ENCODE assay signal across 16 mouse cellular contexts in genomic region chr13:36264391-36264790, GRCm38 (mm10).
DNase-seq lines count a peak whose midpoint lies in the region; ATAC-seq and TF ChIP-seq lines count a peak whose summit lies in the region.
"Had no signal": no experiment of that assay in that cellular context is flagged by ENCODE, and none has a peak within 500 bp of the region (broad histone marks: within the 10 kb centered on the region; RNA-seq: fewer than 3 reads in every experiment).

No protein-coding gene starts in this region.

- no peak; the same call in 1 of the 2 replicates for TF ChIP-seq CTCF in forebrain, postnatal 0 days (IDR thresholded peaks at IDR 0.05; ENCODE audit: low read depth)
- TF ChIP-seq CTCF in liver, postnatal 0 days (IDR thresholded peaks at IDR 0.05; ENCODE audit: low read depth), result peak; percentile 10; the same call in 1 of the 2 replicates
- no peak for TF ChIP-seq CTCF in gastrocnemius, adult 2 months (IDR thresholded peaks at IDR 0.05)

- peaks cover 7% of the 10 kb centered on the region; the same call in 1 of the 2 replicates for H3K4me1 ChIP-seq in forebrain, postnatal 0 days (ENCODE audit: insufficient read depth)
- H3K4me1 ChIP-seq in forebrain, embryonic 11.5 days (replicated peaks; ENCODE audit: control insufficient read depth, insufficient read depth, low read length), result no peaks in the 10 kb centered on the region
- no peaks in the 10 kb centered on the region for H3K4me1 ChIP-seq in liver, postnatal 0 days (ENCODE audit: insufficient read depth)
- no peaks in the 10 kb centered on the region for H3K4me1 ChIP-seq in liver, embryonic 11.5 days (replicated peaks; ENCODE audit: control insufficient read depth, insufficient read depth, low read length)
- H3K4me1 ChIP-seq: embryonic facial prominence, embryonic 15.5 days had no signal

- no peak overlapping the region for H3K9ac ChIP-seq in forebrain, postnatal 0 days
- no peak overlapping the region for H3K9ac ChIP-seq in forebrain, embryonic 11.5 days (ENCODE audit: low read length)
- H3K9ac ChIP-seq in liver, postnatal 0 days (replicated peaks), result no peak overlapping the region
- no peak overlapping the region for H3K9ac ChIP-seq in liver, embryonic 11.5 days (ENCODE audit: low read depth, low read length)
- H3K9ac ChIP-seq: embryonic facial prominence, embryonic 15.5 days; forebrain, embryonic 15.5 days had no signal

- no peaks in the 10 kb centered on the region for H3K9me3 ChIP-seq in forebrain, postnatal 0 days (ENCODE audit: low read length)
- no peaks in the 10 kb centered on the region; the same call in 1 of the 2 replicates for H3K9me3 ChIP-seq in forebrain, embryonic 11.5 days (ENCODE audit: control insufficient read depth, low read length)
- no peaks in the 10 kb centered on the region for H3K9me3 ChIP-seq in liver, postnatal 0 days (ENCODE audit: low read length)
- no peaks in the 10 kb centered on the region for H3K9me3 ChIP-seq in liver, embryonic 11.5 days (ENCODE audit: control insufficient read depth, low read length)
- H3K9me3 ChIP-seq: embryonic facial prominence, embryonic 15.5 days; forebrain, embryonic 15.5 days had no signal

- intact Hi-C loops in gastrocnemius, adult 2 months (cut with DNase I), result no loop called here

- H3K36me3 ChIP-seq in forebrain, postnatal 0 days (ENCODE audit: insufficient read depth), result no peaks in the 10 kb centered on the region
- H3K36me3 ChIP-seq in forebrain, embryonic 11.5 days (ENCODE audit: control insufficient read depth, insufficient read depth, low read length), result no peaks in the 10 kb centered on the region; the same call in 1 of the 2 replicates
- H3K36me3 ChIP-seq in liver, postnatal 0 days (replicated peaks; ENCODE audit: insufficient read depth, low read length), result no peaks in the 10 kb centered on the region
- H3K36me3 ChIP-seq in liver, embryonic 11.5 days (ENCODE audit: control insufficient read depth, insufficient read depth, low read length), result no peaks in the 10 kb centered on the region
- H3K36me3 ChIP-seq: embryonic facial prominence, embryonic 15.5 days; forebrain, embryonic 15.5 days had no signal

- H3K27ac ChIP-seq in forebrain, postnatal 0 days (ENCODE audit: low read depth, low read length), result no peak overlapping the region
- H3K27ac ChIP-seq in forebrain, embryonic 11.5 days (ENCODE audit: low read depth, low read length), result no peak overlapping the region
- H3K27ac ChIP-seq in liver, postnatal 0 days (ENCODE audit: low read depth), result no peak overlapping the region
- H3K27ac ChIP-seq in liver, embryonic 11.5 days (ENCODE audit: low read depth, low read length), result no peak overlapping the region
- H3K27ac ChIP-seq in gastrocnemius, adult 2 months, result no peak overlapping the region
- H3K27ac ChIP-seq: embryonic facial prominence, embryonic 15.5 days; macrophage had no signal

- TF ChIP-seq EP300 in liver, postnatal 0 days (IDR thresholded peaks at IDR 0.05; ENCODE audit: low read depth), result no peak

- 80% methylated on average over 5 of the region's 5 CpGs for WGBS in forebrain, postnatal 0 days
- WGBS in forebrain, embryonic 11.5 days, result 92% methylated on average over 5 of the region's 5 CpGs
- WGBS in liver, postnatal 0 days (ENCODE audit: insufficient replicate concordance), result 86% methylated on average over 5 of the region's 5 CpGs
- 91% methylated on average over 5 of the region's 5 CpGs for WGBS in liver, embryonic 11.5 days

- no peak overlapping the region for H3K4me3 ChIP-seq in forebrain, postnatal 0 days (ENCODE audit: low read depth, low read length)
- H3K4me3 ChIP-seq in forebrain, embryonic 11.5 days (ENCODE audit: low read depth, low read length), result no peak overlapping the region
- H3K4me3 ChIP-seq in liver, postnatal 0 days (ENCODE audit: low read depth, low read length), result no peak overlapping the region
- H3K4me3 ChIP-seq in liver, embryonic 11.5 days (ENCODE audit: low read depth, low read length), result no peak overlapping the region
- no peak overlapping the region for H3K4me3 ChIP-seq in gastrocnemius, adult 2 months
- H3K4me3 ChIP-seq: embryonic facial prominence, embryonic 15.5 days; forebrain, embryonic 15.5 days; layer of hippocampus, adult 2 months had no signal

- no peaks in the 10 kb centered on the region for H3K27me3 ChIP-seq in forebrain, postnatal 0 days (ENCODE audit: insufficient read depth, low read length)
- no peaks in the 10 kb centered on the region for H3K27me3 ChIP-seq in forebrain, embryonic 11.5 days (ENCODE audit: control insufficient read depth, insufficient read depth, low read length)
- no peaks in the 10 kb centered on the region for H3K27me3 ChIP-seq in liver, postnatal 0 days (ENCODE audit: insufficient read depth, low read length)
- no peaks in the 10 kb centered on the region for H3K27me3 ChIP-seq in liver, embryonic 11.5 days (replicated peaks; ENCODE audit: control insufficient read depth, insufficient read depth, low read length)
- H3K27me3 ChIP-seq: embryonic facial prominence, embryonic 15.5 days; forebrain, embryonic 15.5 days had no signal

- ATAC-seq in forebrain, postnatal 0 days, result peak; percentile 57; the same call in 1 of the 2 replicates
- no peak for ATAC-seq in forebrain, embryonic 11.5 days (replicated peaks; ENCODE audit: low FRiP score)
- no peak for ATAC-seq in liver, postnatal 0 days
- ATAC-seq in liver, embryonic 11.5 days (replicated peaks; ENCODE audit: low FRiP score), result no peak
- ATAC-seq: forebrain, embryonic 15.5 days; inflammation-experienced regulatory T-cells, adult 6 months had no signal

- no peak overlapping the region for H3K4me2 ChIP-seq in forebrain, postnatal 0 days (ENCODE audit: low read depth)
- H3K4me2 ChIP-seq in forebrain, embryonic 11.5 days (ENCODE audit: low read depth, low read length, severe bottlenecking), result no peak overlapping the region
- H3K4me2 ChIP-seq in liver, postnatal 0 days (ENCODE audit: low read depth, low read length), result no peak overlapping the region
- no peak overlapping the region for H3K4me2 ChIP-seq in liver, embryonic 11.5 days
- H3K4me2 ChIP-seq: embryonic facial prominence, embryonic 15.5 days; forebrain, embryonic 15.5 days; heart, embryonic 11.5 days had no signal

- DNase-seq in forebrain, postnatal 0 days, result no peak
- DNase-seq in forebrain, embryonic 11.5 days (ENCODE audit: low spot score), result no peak
- no peak for DNase-seq in liver, postnatal 0 days
- DNase-seq in liver, embryonic 11.5 days (ENCODE audit: low spot score), result no peak
- DNase-seq in NIH3T3 (ENCODE audit: low read depth), result peak; percentile 3
- DNase-seq in brain, embryonic 18.5 days (ENCODE audit: low read depth, low spot score), result peak; percentile 14
- no peak for DNase-seq in gastrocnemius, adult 2 months
- DNase-seq: gastrocnemius, postnatal 14 days; heart, postnatal 36 days; retina, postnatal 1 day had no signal

Comparison
In these comparisons a context has a peak if more than half of its experiments do, and no peak if none do; other contexts are left out.
1. DNase-seq: peak in NIH3T3 (single experiment) and brain, embryonic 18.5 days (single experiment); none in forebrain, postnatal 0 days (single experiment), forebrain, embryonic 11.5 days (single experiment), liver, postnatal 0 days (single experiment), liver, embryonic 11.5 days (single experiment) and gastrocnemius, adult 2 months (single experiment).